Mouse (Mus musculus): ENCODE measurements at regions not wholly inside any gene's neighbourhood (a gene's known extent, or its start where the extent isn't known, plus 50 kb on each side); places are given as distances from the start of the nearest gene placed in this dataset.

- no peak for DNase-seq (ENCODE audit: low spot score)
- 67% methylated on average over 4 of the region's 4 CpGs for WGBS
These were observed 98.4 kb upstream of the 4933415F23Rik start for GRCm38 (mm10) chr1:23200460-23200859.

DNA sequence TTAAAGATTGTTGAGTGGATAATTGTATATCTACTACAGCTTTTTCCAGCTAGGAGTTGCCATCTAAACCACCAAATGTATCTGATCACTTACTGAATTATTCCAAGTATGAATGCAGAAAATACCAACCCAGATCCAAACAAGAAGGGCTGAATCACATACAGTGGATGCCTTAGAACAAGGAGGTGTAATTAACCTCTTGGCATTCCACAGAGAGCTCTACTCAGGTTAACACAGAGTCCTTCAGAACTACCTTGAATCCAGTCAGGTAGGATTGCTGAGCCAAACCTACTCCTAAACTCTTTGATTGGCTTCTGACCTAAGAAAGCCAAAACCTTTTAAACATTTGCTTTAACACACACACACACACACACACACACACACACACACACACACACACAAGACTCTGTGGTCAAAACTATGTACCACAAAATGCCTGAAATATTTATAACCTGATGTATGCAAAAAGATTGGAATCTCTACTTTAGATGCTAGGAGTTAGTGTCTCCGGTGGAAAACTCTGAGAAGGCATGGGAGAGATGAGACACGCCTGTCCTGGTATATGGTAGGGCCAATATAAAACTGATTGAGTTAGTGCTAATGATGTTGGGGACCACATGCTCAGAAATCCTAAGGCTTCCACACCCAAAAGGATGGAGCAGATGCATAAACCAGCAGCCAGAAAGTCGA lies 88.4 kb upstream of the 4933415F23Rik start:
- Histone ChIP-seq H3K27ac (ENCODE audit: low read depth, low read length) (no peak overlapping the region), H3K4me1 (replicated peaks; ENCODE audit: control insufficient read depth, insufficient read depth, low read length) (no peaks in the 10 kb centered on the region), H3K36me3 (ENCODE audit: control insufficient read depth, insufficient read depth, low read length) (no peaks in the 10 kb centered on the region), H3K9me3 (ENCODE audit: control insufficient read depth, low read length) (no peaks in the 10 kb centered on the region), H3K27me3 (ENCODE audit: control insufficient read depth, insufficient read depth, low read length) (no peaks in the 10 kb centered on the region), H3K4me3 (ENCODE audit: low read depth, low read length) (no peak overlapping the region), H3K9ac (ENCODE audit: low read length) (no peak overlapping the region), H3K4me2 (ENCODE audit: low read depth, low read length, severe bottlenecking) (no peak overlapping the region)
- no peak for ATAC-seq (replicated peaks; ENCODE audit: low FRiP score)
- DNase-seq (ENCODE audit: low spot score): no peak
- 82% methylated on average over 3 of the region's 3 CpGs for WGBS

More at GRCm38 (mm10) chr1:23200460-23200859, 98.4 kb upstream of the 4933415F23Rik start:
- Histone ChIP-seq H3K36me3 (ENCODE audit: control insufficient read depth, insufficient read depth, low read length) (no peaks in the 10 kb centered on the region), H3K4me2 (ENCODE audit: low read depth, low read length, severe bottlenecking) (no peak overlapping the region), H3K4me3 (ENCODE audit: low read depth, low read length) (no peak overlapping the region), H3K9ac (ENCODE audit: low read length) (no peak overlapping the region), H3K27ac (ENCODE audit: low read depth, low read length) (no peak overlapping the region), H3K4me1 (replicated peaks; ENCODE audit: control insufficient read depth, insufficient read depth, low read length) (no peaks in the 10 kb centered on the region), H3K27me3 (ENCODE audit: control insufficient read depth, insufficient read depth, low read length) (no peaks in the 10 kb centered on the region), H3K9me3 (ENCODE audit: control insufficient read depth, low read length) (no peaks in the 10 kb centered on the region)
- no peak for ATAC-seq (replicated peaks; ENCODE audit: low FRiP score)

DNA sequence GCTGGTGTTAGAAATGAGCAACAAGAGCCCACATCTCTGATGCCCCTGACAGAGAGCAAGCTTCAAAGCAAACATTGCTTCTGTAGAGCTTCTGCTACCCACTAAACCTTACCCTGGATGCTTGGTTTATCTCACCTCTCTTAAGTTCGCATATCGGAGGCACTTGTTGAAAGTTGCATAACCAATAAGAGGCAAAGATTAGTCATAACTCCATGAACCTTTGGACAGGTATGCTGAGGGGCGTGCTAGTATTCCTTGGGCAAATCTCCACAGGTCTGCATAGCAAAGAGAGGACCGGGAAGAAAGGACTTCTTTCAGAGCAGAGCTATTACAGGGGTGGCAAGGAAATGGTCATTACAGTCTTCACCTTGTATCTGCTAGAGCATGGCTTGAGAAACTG lies 87.7 kb upstream of the 4933415F23Rik start:
- Histone ChIP-seq H3K4me2 (ENCODE audit: low read depth, low read length, severe bottlenecking) (no peak overlapping the region), H3K27ac (ENCODE audit: low read depth, low read length) (no peak overlapping the region), H3K4me1 (replicated peaks; ENCODE audit: control insufficient read depth, insufficient read depth, low read length) (no peaks in the 10 kb centered on the region), H3K9ac (ENCODE audit: low read length) (no peak overlapping the region), H3K4me3 (ENCODE audit: low read depth, low read length) (no peak overlapping the region), H3K27me3 (ENCODE audit: control insufficient read depth, insufficient read depth, low read length) (no peaks in the 10 kb centered on the region), H3K36me3 (ENCODE audit: control insufficient read depth, insufficient read depth, low read length) (no peaks in the 10 kb centered on the region), H3K9me3 (ENCODE audit: control insufficient read depth, low read length) (no peaks in the 10 kb centered on the region)
- DNase-seq (ENCODE audit: low spot score) (no peak), ATAC-seq (replicated peaks; ENCODE audit: low FRiP score) (no peak)
- WGBS: 90% methylated on average over 4 of the region's 4 CpGs

GRCm38 (mm10) chr1:23188216-23188615 lies 86.2 kb upstream of the 4933415F23Rik start:
- ATAC-seq (replicated peaks; ENCODE audit: low FRiP score): no peak
- H3K9ac ChIP-seq (ENCODE audit: low read length): no peak overlapping the region
- no peak overlapping the region for H3K4me3 ChIP-seq (ENCODE audit: low read depth, low read length)
- no peaks in the 10 kb centered on the region for H3K27me3 ChIP-seq (ENCODE audit: control insufficient read depth, insufficient read depth, low read length)
- no peak overlapping the region for H3K27ac ChIP-seq (ENCODE audit: low read depth, low read length)
- WGBS: 86% methylated on average over 5 of the region's 5 CpGs
- no peak overlapping the region for H3K4me2 ChIP-seq (ENCODE audit: low read depth, low read length, severe bottlenecking)
- DNase-seq (ENCODE audit: low spot score): no peak
- H3K9me3 ChIP-seq (ENCODE audit: control insufficient read depth, low read length): no peaks in the 10 kb centered on the region
- no peaks in the 10 kb centered on the region for H3K4me1 ChIP-seq (replicated peaks; ENCODE audit: control insufficient read depth, insufficient read depth, low read length)
- no peaks in the 10 kb centered on the region for H3K36me3 ChIP-seq (ENCODE audit: control insufficient read depth, insufficient read depth, low read length)

DNA sequence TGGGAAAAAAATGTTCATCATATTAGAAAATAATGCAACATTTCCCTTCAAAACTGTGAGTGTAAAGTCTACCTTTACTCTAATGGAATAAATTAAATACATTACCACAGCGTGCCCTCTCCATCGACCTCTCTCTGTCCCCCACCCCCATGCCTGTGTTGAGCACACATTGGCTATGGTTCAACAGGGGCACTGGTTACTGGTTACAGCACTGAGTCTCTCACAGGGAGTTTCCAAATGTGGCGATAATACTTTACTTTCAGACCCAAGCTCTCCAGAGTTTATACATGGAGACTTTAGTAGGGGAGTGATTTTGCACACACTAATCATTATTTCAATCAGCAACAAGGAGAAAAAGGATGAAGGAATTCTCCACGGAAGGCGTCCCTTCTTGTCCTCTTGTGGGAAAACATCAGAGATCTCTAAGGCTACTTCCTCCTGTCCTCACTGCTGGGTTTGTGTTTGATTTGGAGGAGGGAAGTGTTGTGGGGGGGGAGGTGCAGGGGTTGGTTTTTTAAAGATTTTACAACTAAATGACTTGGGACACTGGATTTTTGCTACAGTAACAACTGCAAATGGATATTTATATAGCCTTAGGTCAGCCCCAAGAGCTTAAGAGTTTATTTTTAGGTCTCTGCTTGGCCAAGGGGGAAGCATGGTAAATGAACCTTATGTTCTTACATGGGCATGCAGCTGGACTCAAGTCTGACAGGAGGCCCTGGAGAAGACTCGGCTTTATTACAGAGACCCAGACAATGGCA lies 85.6 kb upstream of the 4933415F23Rik start:
- Histone ChIP-seq H3K9ac (ENCODE audit: low read length) (no peak overlapping the region), H3K9me3 (ENCODE audit: control insufficient read depth, low read length) (no peaks in the 10 kb centered on the region), H3K27ac (ENCODE audit: low read depth, low read length) (no peak overlapping the region), H3K27me3 (ENCODE audit: control insufficient read depth, insufficient read depth, low read length) (no peaks in the 10 kb centered on the region), H3K4me1 (replicated peaks; ENCODE audit: control insufficient read depth, insufficient read depth, low read length) (no peaks in the 10 kb centered on the region), H3K4me2 (ENCODE audit: low read depth, low read length, severe bottlenecking) (no peak overlapping the region), H3K4me3 (ENCODE audit: low read depth, low read length) (no peak overlapping the region), H3K36me3 (ENCODE audit: control insufficient read depth, insufficient read depth, low read length) (no peaks in the 10 kb centered on the region)
- 82% methylated on average over 6 of the region's 6 CpGs for WGBS
- no peak for DNase-seq (ENCODE audit: low spot score)
- ATAC-seq (replicated peaks; ENCODE audit: low FRiP score): no peak

DNA sequence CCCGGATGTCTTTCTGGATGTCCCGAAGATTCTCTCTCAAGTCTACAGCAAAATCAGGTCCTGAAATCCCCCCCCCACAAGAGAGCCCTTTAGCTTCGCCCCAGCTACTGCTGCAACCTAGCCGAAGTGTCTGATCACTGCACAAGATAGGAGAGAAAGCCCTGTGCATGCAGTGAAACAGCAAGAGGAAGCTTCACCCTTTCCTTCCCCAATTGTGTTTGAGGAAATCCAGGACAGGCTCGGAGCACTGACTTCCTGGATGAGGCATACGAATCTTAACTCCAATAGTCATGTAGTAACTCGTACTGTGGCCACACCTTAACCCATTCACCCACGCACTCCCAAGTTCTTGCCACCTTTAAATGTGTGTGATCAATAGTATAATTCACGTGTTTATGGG lies 82.7 kb upstream of the 4933415F23Rik start:
- Histone ChIP-seq H3K36me3 (ENCODE audit: control insufficient read depth, insufficient read depth, low read length) (no peaks in the 10 kb centered on the region), H3K4me1 (replicated peaks; ENCODE audit: control insufficient read depth, insufficient read depth, low read length) (no peaks in the 10 kb centered on the region), H3K9me3 (ENCODE audit: control insufficient read depth, low read length) (no peaks in the 10 kb centered on the region), H3K9ac (ENCODE audit: low read length) (no peak overlapping the region), H3K4me3 (ENCODE audit: low read depth, low read length) (no peak overlapping the region), H3K27me3 (ENCODE audit: control insufficient read depth, insufficient read depth, low read length) (no peaks in the 10 kb centered on the region), H3K27ac (ENCODE audit: low read depth, low read length) (no peak overlapping the region), H3K4me2 (ENCODE audit: low read depth, low read length, severe bottlenecking) (no peak overlapping the region)
- 83% methylated on average over 9 of the region's 9 CpGs for WGBS
- ATAC-seq (replicated peaks; ENCODE audit: low FRiP score) (no peak), DNase-seq (ENCODE audit: low spot score) (no peak)

DNA sequence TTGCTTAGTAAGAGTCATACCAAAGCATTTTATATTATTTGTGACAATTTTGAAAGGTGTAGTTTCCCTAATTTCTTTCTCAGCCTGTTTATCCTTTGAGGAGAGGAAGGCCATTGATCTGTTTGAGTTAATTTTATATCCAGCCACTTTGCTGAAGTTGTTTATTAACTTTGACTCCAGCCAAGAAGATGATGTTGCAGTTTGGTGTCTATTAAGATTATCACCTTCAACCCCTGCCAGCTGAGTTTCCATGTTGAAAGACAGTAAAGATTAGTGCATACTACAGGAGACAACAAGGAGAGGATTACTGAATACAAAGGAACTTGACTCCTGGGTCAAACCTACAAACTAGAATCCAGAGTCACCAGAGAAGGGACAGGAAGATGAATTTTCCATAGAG lies 80.5 kb upstream of the 4933415F23Rik start:
- no peaks in the 10 kb centered on the region for H3K9me3 ChIP-seq (ENCODE audit: control insufficient read depth, low read length)
- no peaks in the 10 kb centered on the region for H3K36me3 ChIP-seq (ENCODE audit: control insufficient read depth, insufficient read depth, low read length)
- no peak for DNase-seq (ENCODE audit: low spot score)
- H3K4me2 ChIP-seq (ENCODE audit: low read depth, low read length, severe bottlenecking): no peak overlapping the region
- no peak overlapping the region for H3K27ac ChIP-seq (ENCODE audit: low read depth, low read length)
- no peak for ATAC-seq (replicated peaks; ENCODE audit: low FRiP score)
- no peak overlapping the region for H3K4me3 ChIP-seq (ENCODE audit: low read depth, low read length)
- H3K4me1 ChIP-seq (replicated peaks; ENCODE audit: control insufficient read depth, insufficient read depth, low read length): no peaks in the 10 kb centered on the region
- H3K27me3 ChIP-seq (ENCODE audit: control insufficient read depth, insufficient read depth, low read length): no peaks in the 10 kb centered on the region
- no peak overlapping the region for H3K9ac ChIP-seq (ENCODE audit: low read length)

DNA sequence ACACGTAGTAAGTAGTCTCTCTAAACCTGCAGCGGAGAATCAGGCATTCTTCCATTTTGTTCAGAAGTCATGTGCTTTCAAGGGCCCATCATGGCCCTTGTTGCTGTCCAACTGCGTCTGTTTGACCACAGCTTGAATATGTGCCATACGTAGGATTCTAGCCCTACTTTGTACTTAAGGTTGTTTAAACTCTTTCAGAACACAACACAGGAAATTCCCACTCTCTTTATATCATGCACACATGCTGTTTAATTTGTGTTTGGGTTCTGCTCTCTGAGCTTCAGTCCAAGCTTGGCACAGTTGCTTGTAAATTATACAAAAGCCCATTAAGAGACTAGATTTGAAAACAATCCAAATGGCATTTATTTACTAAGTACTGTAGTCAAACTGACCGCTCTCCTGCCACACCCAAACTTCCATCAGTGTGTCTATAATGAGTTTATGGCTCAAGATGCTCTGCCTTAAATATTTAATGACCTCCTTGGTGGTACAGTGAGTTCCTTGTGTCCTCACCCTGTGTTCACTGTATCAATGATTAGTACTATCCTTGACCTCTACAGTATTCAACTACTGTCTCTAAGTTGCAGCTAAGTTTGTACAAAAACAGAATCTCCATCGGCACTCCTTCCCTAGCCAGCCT lies 76.4 kb upstream of the 4933415F23Rik start:
- Histone ChIP-seq H3K27ac (ENCODE audit: low read depth, low read length) (no peak overlapping the region), H3K27me3 (ENCODE audit: control insufficient read depth, insufficient read depth, low read length) (no peaks in the 10 kb centered on the region), H3K9ac (ENCODE audit: low read length) (no peak overlapping the region), H3K4me3 (ENCODE audit: low read depth, low read length) (no peak overlapping the region), H3K36me3 (ENCODE audit: control insufficient read depth, insufficient read depth, low read length) (no peaks in the 10 kb centered on the region), H3K4me1 (replicated peaks; ENCODE audit: control insufficient read depth, insufficient read depth, low read length) (no peaks in the 10 kb centered on the region), H3K4me2 (ENCODE audit: low read depth, low read length, severe bottlenecking) (no peak overlapping the region), H3K9me3 (ENCODE audit: control insufficient read depth, low read length) (no peaks in the 10 kb centered on the region)
- no peak for ATAC-seq (replicated peaks; ENCODE audit: low FRiP score)
- 90% methylated on average over 6 of the region's 6 CpGs for WGBS
- no peak for DNase-seq (ENCODE audit: low spot score)
